Mouse (Mus musculus): ENCODE data around the gene Ryr2. TPM values are rescaled to one million over a fixed set of nuclear protein-coding genes. Genes with fewer than 3 reads are reported as not detected.
"Not testable (repeated sequence)": the region's sequence is repeated elsewhere in the genome, so short reads cannot be mapped to it uniquely, and the experiment has no call there.

Gene Ryr2
- polyA plus RNA-seq, 1 experiment from 2014 or later, result 8.4 TPM

DNA sequence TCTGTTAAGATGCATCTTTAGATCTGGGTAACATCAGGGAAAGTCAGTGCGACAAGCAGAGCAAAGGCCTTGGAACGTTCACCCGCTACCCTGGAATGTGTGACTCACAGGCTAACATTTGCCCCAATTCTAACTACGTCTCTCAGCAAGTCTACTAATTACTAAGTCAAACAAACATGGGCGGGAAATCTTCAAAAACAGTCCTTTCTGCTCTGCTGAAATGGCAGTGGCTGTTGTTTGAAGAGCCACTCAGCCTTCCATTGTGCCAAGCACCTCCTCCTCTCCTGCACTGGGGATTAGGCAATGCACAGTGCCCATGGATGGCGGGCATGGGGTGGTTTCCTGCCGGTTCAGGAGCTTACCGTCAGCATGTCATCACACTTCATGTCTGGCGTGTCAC, 540.3 kb downstream of the Ryr2 start:
- Histone ChIP-seq H3K9me3 (ENCODE audit: control insufficient read depth, low read length) (no peaks in the 10 kb centered on the region), H3K4me2 (replicated peaks) (no peak overlapping the region), H3K36me3 (replicated peaks; ENCODE audit: control insufficient read depth, insufficient read depth) (no peaks in the 10 kb centered on the region), H3K4me1 (replicated peaks; ENCODE audit: control insufficient read depth, insufficient read depth, low read length) (no peaks in the 10 kb centered on the region), H3K27ac (no peak overlapping the region), H3K9ac (no peak overlapping the region), H3K27me3 (ENCODE audit: control insufficient read depth, insufficient read depth, low read length) (no peaks in the 10 kb centered on the region), H3K4me3 (replicated peaks; ENCODE audit: low read length) (no peak overlapping the region)
- ATAC-seq (ENCODE audit: low FRiP score) (no peak), DNase-seq (ENCODE audit: low spot score) (no peak)
- 81% methylated on average over 9 of the region's 9 CpGs for WGBS

DNA sequence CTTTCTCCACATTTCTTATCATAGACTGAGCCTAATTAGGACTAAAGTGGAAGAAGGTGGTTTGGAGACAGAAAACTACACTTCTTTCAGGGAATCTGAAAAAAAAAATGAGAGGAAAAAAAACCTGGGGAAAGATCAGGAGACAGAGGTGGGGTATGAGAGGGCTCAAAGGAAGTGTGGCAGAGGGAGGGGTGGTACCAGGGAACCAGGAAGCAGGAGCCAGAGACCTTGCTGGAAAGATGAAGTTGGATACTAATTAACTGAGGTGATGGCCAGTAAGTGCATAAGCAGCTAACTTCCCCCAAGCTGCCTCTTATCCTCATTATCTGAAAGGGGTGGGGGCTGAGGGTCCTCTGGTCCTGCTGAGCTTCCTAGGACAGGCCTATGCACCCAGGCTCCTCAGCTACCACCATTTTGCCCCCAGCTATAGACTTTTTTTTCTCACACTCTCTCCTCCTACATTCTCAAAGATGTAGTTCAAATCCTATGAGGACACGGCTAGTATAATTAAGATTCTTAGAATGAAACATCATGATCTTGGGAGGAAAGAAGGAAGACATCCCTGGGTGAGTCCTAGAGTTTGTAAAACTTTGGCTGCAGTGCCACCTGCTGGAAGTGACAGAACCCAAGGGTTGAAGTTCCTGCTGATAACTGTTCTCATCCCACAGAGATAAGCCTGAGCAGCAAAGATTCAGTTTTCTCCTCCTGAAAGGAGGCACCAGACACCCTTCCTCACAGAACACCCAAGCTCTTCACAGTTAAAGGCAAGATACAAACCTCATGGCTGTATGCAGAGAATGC, 543.3 kb downstream of the Ryr2 start:
- H3K4me3 ChIP-seq (replicated peaks; ENCODE audit: low read length), result no peak overlapping the region
- peak; percentile 89 for DNase-seq (ENCODE audit: low spot score)
- H3K9me3 ChIP-seq (ENCODE audit: control insufficient read depth, low read length), result no peaks in the 10 kb centered on the region
- H3K4me2 ChIP-seq (replicated peaks), result no peak overlapping the region
- H3K36me3 ChIP-seq (replicated peaks; ENCODE audit: control insufficient read depth, insufficient read depth), result no peaks in the 10 kb centered on the region
- H3K27me3 ChIP-seq (ENCODE audit: control insufficient read depth, insufficient read depth, low read length), result no peaks in the 10 kb centered on the region
- H3K27ac ChIP-seq, result no peak overlapping the region
- peak; percentile 90 for ATAC-seq (ENCODE audit: low FRiP score)
- no peak overlapping the region for H3K9ac ChIP-seq
- 14% methylated on average over 1 of the region's 1 CpGs for WGBS
- H3K4me1 ChIP-seq (replicated peaks; ENCODE audit: control insufficient read depth, insufficient read depth, low read length), result no peaks in the 10 kb centered on the region

GRCm38 (mm10) chr13:11549644-11550043, 557.1 kb downstream of the Ryr2 start:
- WGBS, result 100% methylated on average over 3 of the region's 3 CpGs
- Histone ChIP-seq H3K4me2 (replicated peaks) (no peak overlapping the region), H3K27me3 (ENCODE audit: control insufficient read depth, insufficient read depth, low read length) (no peaks in the 10 kb centered on the region), H3K27ac (no peak overlapping the region), H3K9me3 (ENCODE audit: control insufficient read depth, low read length) (no peaks in the 10 kb centered on the region), H3K4me1 (replicated peaks; ENCODE audit: control insufficient read depth, insufficient read depth, low read length) (no peaks in the 10 kb centered on the region), H3K9ac (no peak overlapping the region), H3K36me3 (replicated peaks; ENCODE audit: control insufficient read depth, insufficient read depth) (no peaks in the 10 kb centered on the region), H3K4me3 (replicated peaks; ENCODE audit: low read length) (no peak overlapping the region)
- DNase-seq (ENCODE audit: low spot score) (no peak), ATAC-seq (ENCODE audit: low FRiP score) (no peak)

- not testable (repeated sequence) for H3K36me3 ChIP-seq (replicated peaks; ENCODE audit: control insufficient read depth, insufficient read depth); H3K9me3 ChIP-seq (ENCODE audit: control insufficient read depth, low read length); H3K27me3 ChIP-seq (ENCODE audit: control insufficient read depth, insufficient read depth, low read length); ATAC-seq (ENCODE audit: low FRiP score); H3K4me1 ChIP-seq (replicated peaks; ENCODE audit: control insufficient read depth, insufficient read depth, low read length); H3K27ac ChIP-seq; H3K4me3 ChIP-seq (replicated peaks; ENCODE audit: low read length); H3K9ac ChIP-seq; DNase-seq (ENCODE audit: low spot score); H3K4me2 ChIP-seq (replicated peaks)
- WGBS, result 85% methylated on average over 15 of the region's 15 CpGs
These were observed 557.6 kb downstream of the Ryr2 start for GRCm38 (mm10) chr13:11549136-11549535.

GRCm38 (mm10) chr13:11545841-11546240, 560.9 kb downstream of the Ryr2 start:
- 61% methylated on average over 7 of the region's 7 CpGs for WGBS
- no peak for DNase-seq (ENCODE audit: low spot score)

DNA sequence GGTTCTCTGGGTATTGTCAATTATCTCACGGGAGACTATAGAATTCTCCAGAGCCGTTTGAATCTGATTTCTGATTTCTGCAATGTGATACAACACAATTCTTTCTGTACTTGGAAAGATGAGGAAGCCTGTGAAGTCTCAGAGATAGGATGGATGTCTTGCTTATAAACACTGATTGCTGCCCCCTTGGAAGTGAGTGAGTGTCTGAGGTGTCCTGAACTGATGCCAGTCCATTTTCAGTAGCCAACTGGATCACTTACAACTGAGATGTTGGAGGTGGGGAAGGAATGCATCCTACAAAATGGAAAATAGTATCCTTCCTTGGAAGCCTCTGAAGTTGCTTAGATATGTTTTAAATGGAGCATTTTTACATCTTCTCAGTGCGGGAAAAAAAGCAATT, 564.2 kb downstream of the Ryr2 start:
- Histone ChIP-seq H3K4me1 (replicated peaks; ENCODE audit: control insufficient read depth, insufficient read depth, low read length) (no peaks in the 10 kb centered on the region), H3K9ac (no peak overlapping the region), H3K27ac (no peak overlapping the region), H3K27me3 (ENCODE audit: control insufficient read depth, insufficient read depth, low read length) (no peaks in the 10 kb centered on the region), H3K4me3 (replicated peaks; ENCODE audit: low read length) (no peak overlapping the region), H3K36me3 (replicated peaks; ENCODE audit: control insufficient read depth, insufficient read depth) (no peaks in the 10 kb centered on the region), H3K4me2 (replicated peaks) (no peak overlapping the region), H3K9me3 (ENCODE audit: control insufficient read depth, low read length) (no peaks in the 10 kb centered on the region)
- 90% methylated on average over 3 of the region's 3 CpGs for WGBS
- DNase-seq (ENCODE audit: low spot score) (no peak), ATAC-seq (ENCODE audit: low FRiP score) (no peak)

More at GRCm38 (mm10) chr13:11545841-11546240, 560.9 kb downstream of the Ryr2 start:
- H3K4me1 ChIP-seq (replicated peaks; ENCODE audit: control insufficient read depth, insufficient read depth, low read length), result no peaks in the 10 kb centered on the region
- no peaks in the 10 kb centered on the region for H3K36me3 ChIP-seq (replicated peaks; ENCODE audit: control insufficient read depth, insufficient read depth)
- no peak overlapping the region for H3K27ac ChIP-seq
- H3K4me3 ChIP-seq (replicated peaks; ENCODE audit: low read length), result no peak overlapping the region
- no peak for ATAC-seq (ENCODE audit: low FRiP score)
- H3K9ac ChIP-seq, result no peak overlapping the region
- no peaks in the 10 kb centered on the region for H3K9me3 ChIP-seq (ENCODE audit: control insufficient read depth, low read length)
- H3K27me3 ChIP-seq (ENCODE audit: control insufficient read depth, insufficient read depth, low read length), result no peaks in the 10 kb centered on the region
- H3K4me2 ChIP-seq (replicated peaks), result no peak overlapping the region

DNA sequence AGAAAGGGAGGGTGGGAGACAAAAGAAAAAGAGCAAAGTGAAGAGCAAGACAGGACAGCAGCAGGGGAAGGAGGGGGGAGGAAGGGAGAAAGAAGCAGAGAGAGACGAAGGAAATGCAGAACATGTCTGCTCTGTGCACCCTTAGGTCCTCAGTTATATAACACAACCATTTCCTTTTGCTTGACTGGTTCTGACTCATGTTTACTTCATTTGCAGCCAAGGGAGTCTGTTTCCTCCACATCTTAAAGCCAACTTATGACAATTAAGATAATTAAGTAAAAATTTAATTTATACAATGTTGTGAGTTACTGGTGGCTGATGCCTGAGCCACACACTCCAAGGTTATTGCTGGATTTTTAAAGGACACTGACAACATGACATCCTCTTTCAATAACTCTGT, 569.9 kb downstream of the Ryr2 start:
- H3K4me3 ChIP-seq (replicated peaks; ENCODE audit: low read length), result no peak overlapping the region
- DNase-seq (ENCODE audit: low spot score) (no peak), ATAC-seq (ENCODE audit: low FRiP score) (no peak)
- H3K9me3 ChIP-seq (ENCODE audit: control insufficient read depth, low read length), result no peaks in the 10 kb centered on the region
- no peak overlapping the region for H3K4me2 ChIP-seq (replicated peaks)
- 65% methylated on average over 1 of the region's 1 CpGs for WGBS
- no peak overlapping the region for H3K9ac ChIP-seq
- no peak overlapping the region for H3K27ac ChIP-seq
- H3K4me1 ChIP-seq (replicated peaks; ENCODE audit: control insufficient read depth, insufficient read depth, low read length), result no peaks in the 10 kb centered on the region
- H3K27me3 ChIP-seq (ENCODE audit: control insufficient read depth, insufficient read depth, low read length), result no peaks in the 10 kb centered on the region
- H3K36me3 ChIP-seq (replicated peaks; ENCODE audit: control insufficient read depth, insufficient read depth), result no peaks in the 10 kb centered on the region

- no peaks in the 10 kb centered on the region for H3K9me3 ChIP-seq (ENCODE audit: control insufficient read depth, low read length)
- DNase-seq (ENCODE audit: low spot score), result no peak
- H3K4me2 ChIP-seq (replicated peaks), result no peak overlapping the region
- WGBS, result 83% methylated on average over 3 of the region's 3 CpGs
- no peak for ATAC-seq (ENCODE audit: low FRiP score)
- no peaks in the 10 kb centered on the region for H3K27me3 ChIP-seq (ENCODE audit: control insufficient read depth, insufficient read depth, low read length)
- H3K4me1 ChIP-seq (replicated peaks; ENCODE audit: control insufficient read depth, insufficient read depth, low read length), result no peaks in the 10 kb centered on the region
- H3K27ac ChIP-seq, result no peak overlapping the region
- no peaks in the 10 kb centered on the region for H3K36me3 ChIP-seq (replicated peaks; ENCODE audit: control insufficient read depth, insufficient read depth)
- no peak overlapping the region for H3K4me3 ChIP-seq (replicated peaks; ENCODE audit: low read length)
- H3K9ac ChIP-seq, result no peak overlapping the region
These were observed 570.9 kb downstream of the Ryr2 start for GRCm38 (mm10) chr13:11535874-11536273.

DNA sequence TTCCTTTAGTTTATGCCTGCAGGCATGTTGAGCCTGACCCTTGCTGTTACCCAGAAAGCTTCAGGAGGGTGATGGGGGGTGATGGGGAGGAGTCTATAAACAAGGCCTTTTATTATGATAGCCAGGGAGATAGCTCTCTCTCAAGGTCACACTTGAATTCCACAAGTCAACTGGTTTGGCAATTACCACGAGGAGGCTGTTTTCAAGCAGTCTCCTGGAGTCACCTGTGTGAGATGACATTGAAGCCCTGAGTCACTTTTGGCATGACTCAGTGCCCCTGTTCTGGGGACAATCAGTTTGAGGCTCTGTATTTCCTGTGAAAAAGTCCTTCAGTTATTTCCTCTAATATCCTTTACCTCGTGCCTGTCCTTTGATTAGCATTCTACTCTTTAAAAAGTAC, 573.5 kb downstream of the Ryr2 start:
- no peak overlapping the region for H3K9ac ChIP-seq
- H3K27ac ChIP-seq, result no peak overlapping the region
- no peak for DNase-seq (ENCODE audit: low spot score)
- H3K36me3 ChIP-seq (replicated peaks; ENCODE audit: control insufficient read depth, insufficient read depth), result no peaks in the 10 kb centered on the region
- H3K4me1 ChIP-seq (replicated peaks; ENCODE audit: control insufficient read depth, insufficient read depth, low read length), result no peaks in the 10 kb centered on the region
- no peak overlapping the region for H3K4me3 ChIP-seq (replicated peaks; ENCODE audit: low read length)
- 66% methylated on average over 2 of the region's 2 CpGs for WGBS
- no peak overlapping the region for H3K4me2 ChIP-seq (replicated peaks)
- no peak for ATAC-seq (ENCODE audit: low FRiP score)
- H3K27me3 ChIP-seq (ENCODE audit: control insufficient read depth, insufficient read depth, low read length), result no peaks in the 10 kb centered on the region
- H3K9me3 ChIP-seq (ENCODE audit: control insufficient read depth, low read length), result no peaks in the 10 kb centered on the region

Data from hindbrain, embryonic 14.5 days (tissue).